Mouse (Mus musculus): ENCODE data around the gene Zfp229. TPM values are rescaled to one million over a fixed set of nuclear protein-coding genes. Genes with fewer than 3 reads are reported as not detected.
"Not testable (repeated sequence)": the region's sequence is repeated elsewhere in the genome, so short reads cannot be mapped to it uniquely, and the experiment has no call there.

Gene Zfp229
- 6.1 and 7.7 TPM in 2 replicates for polyA plus RNA-seq (2016; fragmentation: Nextera tagmentation; extraction: Ambion mirVana)

DNA sequence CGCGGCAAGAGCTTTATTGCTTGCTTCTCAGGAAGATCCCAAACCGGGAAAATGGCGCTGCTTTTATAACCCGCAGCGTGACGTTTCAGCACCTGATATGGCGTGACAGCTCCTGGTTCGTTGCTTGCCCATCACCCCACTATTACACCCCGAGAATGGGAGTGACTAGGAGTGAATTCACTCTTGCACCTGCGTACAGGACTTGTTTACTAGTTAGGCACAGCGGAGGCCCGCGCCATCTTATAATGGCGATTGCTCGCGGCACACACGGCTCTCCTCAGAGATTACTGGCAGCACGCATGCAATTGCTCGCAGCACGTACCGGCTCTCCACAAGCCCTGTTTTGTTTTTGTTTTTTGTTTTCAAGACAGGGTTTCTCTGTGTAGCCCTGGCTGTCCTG, at the start of gene Zfp229:
Gene Zfp229, plus strand, starts transcription at position 301 of the 400 bp plus-strand sequence.
- not testable (repeated sequence) for DNase-seq (ENCODE audit: low spot score); H3K27me3 ChIP-seq (replicated peaks; ENCODE audit: low read depth, poor library complexity, severe bottlenecking); H3K27ac ChIP-seq (replicated peaks); H3K4me3 ChIP-seq; H3K9me3 ChIP-seq; H3K4me1 ChIP-seq; H3K36me3 ChIP-seq (replicated peaks)
- WGBS, result 96% methylated on average over 19 of the region's 22 CpGs

GRCm38 (mm10) chr17:21691560-21691959, 39.0 kb upstream of the Zfp229 start, which contains the start of gene Gm10226:
Gene Gm10226, plus strand, starts transcription at chr17:21691860.
- Histone ChIP-seq H3K4me3 (no peak within 1 kb of the TSS), H3K36me3 (replicated peaks) (peaks cover 42% of the 10 kb centered on the region)

GRCm38 (mm10) chr17:21693342-21693741, 37.3 kb upstream of the Zfp229 start:
- DNase-seq (ENCODE audit: low spot score), result no peak
- Histone ChIP-seq H3K4me1 (no peaks in the 10 kb centered on the region), H3K27me3 (replicated peaks; ENCODE audit: low read depth, poor library complexity, severe bottlenecking) (no peaks in the 10 kb centered on the region), H3K4me3 (no peak overlapping the region), H3K27ac (replicated peaks) (no peak overlapping the region), H3K36me3 (replicated peaks) (peaks cover 42% of the 10 kb centered on the region), H3K9me3 (no peaks in the 10 kb centered on the region)
- WGBS, result 77% methylated on average over 3 of the region's 3 CpGs

More at GRCm38 (mm10) chr17:21691560-21691959, 39.0 kb upstream of the Zfp229 start, which contains the start of gene Gm10226:
- DNase-seq (ENCODE audit: low spot score), result no peak
- no peaks in the 10 kb centered on the region for H3K27me3 ChIP-seq (replicated peaks; ENCODE audit: low read depth, poor library complexity, severe bottlenecking)
- H3K27ac ChIP-seq (replicated peaks), result no peak within 1 kb of the TSS
- 89% methylated on average over 3 of the region's 3 CpGs for WGBS
- H3K9me3 ChIP-seq, result no peaks in the 10 kb centered on the region
- no peaks in the 10 kb centered on the region for H3K4me1 ChIP-seq

GRCm38 (mm10) chr17:21696073-21696472, 34.5 kb upstream of the Zfp229 start:
- H3K4me3 ChIP-seq, result no peak overlapping the region
- H3K9me3 ChIP-seq, result no peaks in the 10 kb centered on the region
- H3K27me3 ChIP-seq (replicated peaks; ENCODE audit: low read depth, poor library complexity, severe bottlenecking), result no peaks in the 10 kb centered on the region
- peaks cover 17% of the 10 kb centered on the region for H3K36me3 ChIP-seq (replicated peaks)
- no peaks in the 10 kb centered on the region for H3K4me1 ChIP-seq
- DNase-seq (ENCODE audit: low spot score), result no peak
- H3K27ac ChIP-seq (replicated peaks), result no peak overlapping the region

GRCm38 (mm10) chr17:21702281-21703240, 28.0 kb upstream of the Zfp229 start:
- Histone ChIP-seq H3K36me3 (replicated peaks) (no peaks in the 10 kb centered on the region), H3K27me3 (replicated peaks; ENCODE audit: low read depth, poor library complexity, severe bottlenecking) (no peaks in the 10 kb centered on the region), H3K4me1 (no peaks in the 10 kb centered on the region), H3K4me3 (no peak overlapping the region), H3K27ac (replicated peaks) (no peak overlapping the region), H3K9me3 (no peaks in the 10 kb centered on the region)
- 45% methylated on average over 5 of the region's 5 CpGs for WGBS
- DNase-seq (ENCODE audit: low spot score), result no peak

DNA sequence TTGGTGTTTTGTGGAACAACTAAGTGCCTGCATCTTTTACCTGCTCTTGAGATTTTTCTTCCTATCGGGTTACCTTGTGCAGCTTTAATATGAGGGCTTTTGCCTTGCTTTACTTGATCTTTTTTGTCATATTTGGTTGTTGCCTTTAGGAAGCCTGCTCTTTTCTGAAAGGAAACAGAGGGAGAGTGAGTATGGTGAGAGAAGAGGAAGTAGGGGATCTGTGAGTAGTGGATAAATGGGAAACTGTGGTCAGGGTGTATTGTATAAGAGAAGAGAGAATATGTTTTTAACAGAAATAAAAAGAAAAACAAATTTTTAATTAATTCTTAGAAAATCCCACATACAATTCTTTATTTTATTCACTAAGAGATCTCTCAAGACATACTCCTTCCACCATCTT, 27.2 kb upstream of the Zfp229 start:
- DNase-seq (ENCODE audit: low spot score), result no peak
- Histone ChIP-seq H3K27me3 (replicated peaks; ENCODE audit: low read depth, poor library complexity, severe bottlenecking) (no peaks in the 10 kb centered on the region), H3K4me3 (no peak overlapping the region), H3K36me3 (replicated peaks) (no peaks in the 10 kb centered on the region), H3K4me1 (peaks cover 2% of the 10 kb centered on the region), H3K9me3 (no peaks in the 10 kb centered on the region), H3K27ac (replicated peaks) (no peak overlapping the region)
- 82% methylated on average over 1 of the region's 1 CpGs for WGBS

- peak; percentile 90 for DNase-seq (ENCODE audit: low spot score)
- peaks cover 12% of the 10 kb centered on the region for H3K4me1 ChIP-seq
- 3% methylated on average over 26 of the region's 26 CpGs for WGBS
- H3K27me3 ChIP-seq (replicated peaks; ENCODE audit: low read depth, poor library complexity, severe bottlenecking), result no peaks in the 10 kb centered on the region
- peaks cover 27% of the 10 kb centered on the region for H3K36me3 ChIP-seq (replicated peaks)
- H3K4me3 ChIP-seq, result peak within 1 kb of the TSS; percentile 74
- no peaks in the 10 kb centered on the region for H3K9me3 ChIP-seq
- H3K27ac ChIP-seq (replicated peaks), result peak within 1 kb of the TSS; percentile 95
These were observed 23.1 kb upstream of the Zfp229 start, which contains the start of gene Zfp760 for GRCm38 (mm10) chr17:21707343-21707996. Gene Zfp760, plus strand, starts transcription at chr17:21707741.

DNA sequence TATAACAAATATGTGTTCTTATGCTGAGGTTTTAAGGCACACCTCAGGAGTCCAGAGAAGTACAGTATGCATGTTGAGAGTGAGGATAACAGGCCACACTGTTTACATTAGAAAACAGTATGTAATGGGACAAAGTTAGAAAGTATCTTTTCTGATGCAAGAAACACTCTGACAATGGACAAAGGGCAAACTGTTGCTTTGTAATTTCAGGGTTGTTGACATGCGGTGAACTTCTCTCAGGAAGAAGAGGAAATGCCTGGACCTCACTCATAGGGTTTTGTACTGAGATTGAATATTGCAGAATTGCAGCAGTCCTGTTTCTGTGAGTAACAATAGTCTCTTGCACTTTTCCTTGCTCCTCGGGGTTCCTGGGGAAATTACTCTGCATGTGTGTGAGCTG, 22.2 kb upstream of the Zfp229 start:
- peaks cover 12% of the 10 kb centered on the region for H3K4me1 ChIP-seq
- WGBS, result 52% methylated on average over 2 of the region's 2 CpGs
- H3K27me3 ChIP-seq (replicated peaks; ENCODE audit: low read depth, poor library complexity, severe bottlenecking), result no peaks in the 10 kb centered on the region
- H3K27ac ChIP-seq (replicated peaks), result peak overlapping the region; percentile 95
- no peak for DNase-seq (ENCODE audit: low spot score)
- H3K36me3 ChIP-seq (replicated peaks), result peaks cover 37% of the 10 kb centered on the region
- no peaks in the 10 kb centered on the region for H3K9me3 ChIP-seq
- peak overlapping the region; percentile 74 for H3K4me3 ChIP-seq

GRCm38 (mm10) chr17:21733049-21733448, 2.5 kb downstream of the Zfp229 start:
- Histone ChIP-seq H3K9me3 (no peaks in the 10 kb centered on the region), H3K36me3 (replicated peaks) (peaks cover 17% of the 10 kb centered on the region), H3K27me3 (replicated peaks; ENCODE audit: low read depth, poor library complexity, severe bottlenecking) (no peaks in the 10 kb centered on the region), H3K4me1 (peaks cover 4% of the 10 kb centered on the region), H3K27ac (replicated peaks) (peak overlapping the region; percentile 91), H3K4me3 (peak overlapping the region; percentile 76)
- no peak for DNase-seq (ENCODE audit: low spot score)
- 80% methylated on average over 4 of the region's 4 CpGs for WGBS

- peak overlapping the region; percentile 91 for H3K27ac ChIP-seq (replicated peaks)
- no peaks in the 10 kb centered on the region for H3K27me3 ChIP-seq (replicated peaks; ENCODE audit: low read depth, poor library complexity, severe bottlenecking)
- DNase-seq (ENCODE audit: low spot score), result peak; percentile 82
- H3K4me1 ChIP-seq, result peaks cover 4% of the 10 kb centered on the region
- H3K4me3 ChIP-seq, result peak overlapping the region; percentile 76
- peaks cover 19% of the 10 kb centered on the region for H3K36me3 ChIP-seq (replicated peaks)
- under 1% methylated on average over 27 of the region's 27 CpGs for WGBS
- no peaks in the 10 kb centered on the region for H3K9me3 ChIP-seq
These were observed 3.0 kb downstream of the Zfp229 start for GRCm38 (mm10) chr17:21733529-21734031.

- H3K27me3 ChIP-seq (replicated peaks; ENCODE audit: low read depth, poor library complexity, severe bottlenecking), result peaks cover 12% of the 10 kb centered on the region
- WGBS, result 79% methylated on average over 2 of the region's 2 CpGs
- H3K36me3 ChIP-seq (replicated peaks), result peaks cover 4% of the 10 kb centered on the region; the same call in 1 of the 2 replicates
- H3K27ac ChIP-seq (replicated peaks), result no peak overlapping the region
- no peak for DNase-seq (ENCODE audit: low spot score)
- H3K4me3 ChIP-seq, result no peak overlapping the region
- no peaks in the 10 kb centered on the region for H3K9me3 ChIP-seq
- peaks cover 8% of the 10 kb centered on the region for H3K4me1 ChIP-seq
These were observed 22.2 kb downstream of the Zfp229 start for GRCm38 (mm10) chr17:21752791-21753190.

GRCm38 (mm10) chr17:21753342-21754208, 23.0 kb downstream of the Zfp229 start:
- H3K27ac ChIP-seq (replicated peaks), result no peak overlapping the region; the same call in 1 of the 2 replicates
- peak overlapping the region; percentile 57 for H3K4me3 ChIP-seq
- H3K4me1 ChIP-seq, result peaks cover 8% of the 10 kb centered on the region
- H3K36me3 ChIP-seq (replicated peaks), result no peaks in the 10 kb centered on the region
- H3K9me3 ChIP-seq, result no peaks in the 10 kb centered on the region
- 14% methylated on average over 20 of the region's 20 CpGs for WGBS
- DNase-seq (ENCODE audit: low spot score), result peak; percentile 52
- peaks cover 12% of the 10 kb centered on the region for H3K27me3 ChIP-seq (replicated peaks; ENCODE audit: low read depth, poor library complexity, severe bottlenecking)
